Mouse (Mus musculus): ENCODE data around the gene Pde4d. TPM values are rescaled to one million over a fixed set of nuclear protein-coding genes. Genes with fewer than 3 reads are reported as not detected.

The Pde4d gene
- polyA plus RNA-seq, 1 experiment = not detected

DNA sequence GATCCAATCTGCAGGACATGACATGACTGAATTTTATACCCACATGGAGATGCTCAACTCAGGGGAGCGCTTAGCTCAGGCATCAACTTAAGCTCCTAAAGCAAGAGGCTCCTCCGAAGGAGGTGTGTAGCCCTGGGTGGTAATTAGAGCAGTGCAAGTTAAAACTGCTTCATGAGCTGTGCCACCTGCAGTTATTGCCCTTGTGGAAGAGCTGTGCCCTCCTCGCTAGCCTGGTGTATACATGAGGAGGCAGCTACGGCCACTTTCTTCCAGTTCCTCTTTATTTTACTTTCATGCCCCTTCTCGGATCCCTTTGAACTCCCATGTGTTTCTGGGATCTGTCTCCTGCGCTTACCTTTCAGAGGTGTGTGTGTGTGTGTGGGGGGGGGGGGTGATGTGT is 1358.3 kb downstream of the Pde4d start:
- WGBS = 62% methylated on average over 6 of the region's 6 CpGs
- TF ChIP-seq POLR2A (IDR thresholded peaks at IDR 0.05; ENCODE audit: insufficient read depth, low read depth, low read length) = no peak
- no peak for TF ChIP-seq CTCF (IDR thresholded peaks at IDR 0.05; ENCODE audit: insufficient read depth, low read depth, low read length)
- Histone ChIP-seq H3K4me1 (ENCODE audit: control insufficient read depth, insufficient read depth, low read length) (peaks cover 4% of the 10 kb centered on the region; the same call in 1 of the 2 replicates), H3K4me3 (ENCODE audit: insufficient read depth, low read depth, low read length) (no peak overlapping the region), H3K27ac (ENCODE audit: insufficient read depth, low read depth, low read length) (no peak overlapping the region)

DNA sequence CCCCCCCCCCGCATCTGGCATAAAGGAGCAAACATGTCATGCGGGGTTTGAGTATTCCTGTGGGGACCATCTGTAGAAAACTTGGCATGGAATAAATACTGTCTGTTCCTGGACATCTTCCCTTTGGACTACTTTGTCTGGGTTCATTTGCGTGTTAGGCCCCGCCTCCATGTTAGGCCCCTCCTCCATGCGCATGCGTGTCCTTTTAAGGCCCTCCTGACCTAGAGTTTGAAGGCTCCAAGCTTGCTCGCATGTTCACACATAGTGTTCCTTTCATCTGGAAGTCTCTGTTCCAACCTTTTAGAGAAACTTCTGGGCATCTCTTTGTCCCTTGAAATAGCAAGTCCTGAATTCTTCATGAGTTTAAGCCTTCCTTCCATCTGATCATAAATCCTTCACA is 1359.2 kb downstream of the Pde4d start:
- H3K4me3 ChIP-seq (ENCODE audit: insufficient read depth, low read depth, low read length) = no peak overlapping the region
- TF ChIP-seq POLR2A (IDR thresholded peaks at IDR 0.05; ENCODE audit: insufficient read depth, low read depth, low read length) = no peak
- no peak for TF ChIP-seq CTCF (IDR thresholded peaks at IDR 0.05; ENCODE audit: insufficient read depth, low read depth, low read length)
- no peak overlapping the region for H3K27ac ChIP-seq (ENCODE audit: insufficient read depth, low read depth, low read length)
- H3K4me1 ChIP-seq (ENCODE audit: control insufficient read depth, insufficient read depth, low read length) = peaks cover 4% of the 10 kb centered on the region; the same call in 1 of the 2 replicates
- 90% methylated on average over 7 of the region's 7 CpGs for WGBS

DNA sequence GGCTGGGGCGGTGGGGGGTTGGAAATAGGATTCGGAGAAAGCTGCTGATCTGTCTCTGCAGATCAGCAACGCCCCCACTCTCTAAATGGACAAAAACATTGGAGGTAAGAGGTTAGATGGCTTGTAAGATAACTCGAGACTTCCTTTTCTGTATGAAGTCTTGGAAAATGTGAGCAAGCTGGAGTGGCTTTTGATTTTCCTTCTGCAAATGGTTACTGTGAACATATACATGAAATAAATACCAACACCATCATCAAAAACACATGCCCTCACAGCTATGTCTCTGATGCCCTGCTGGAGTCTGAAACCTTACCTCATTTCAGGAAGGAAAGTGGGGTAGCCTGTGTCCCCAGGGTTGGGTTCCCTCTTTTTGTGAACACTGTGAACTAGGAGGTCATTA is 1359.9 kb downstream of the Pde4d start:
- Histone ChIP-seq H3K4me1 (ENCODE audit: control insufficient read depth, insufficient read depth, low read length) (peaks cover 4% of the 10 kb centered on the region; the same call in 1 of the 2 replicates), H3K27ac (ENCODE audit: insufficient read depth, low read depth, low read length) (no peak overlapping the region), H3K4me3 (ENCODE audit: insufficient read depth, low read depth, low read length) (no peak overlapping the region)
- WGBS = 83% methylated on average over 4 of the region's 4 CpGs
- TF ChIP-seq POLR2A (IDR thresholded peaks at IDR 0.05; ENCODE audit: insufficient read depth, low read depth, low read length) (no peak), CTCF (IDR thresholded peaks at IDR 0.05; ENCODE audit: insufficient read depth, low read depth, low read length) (no peak)

DNA sequence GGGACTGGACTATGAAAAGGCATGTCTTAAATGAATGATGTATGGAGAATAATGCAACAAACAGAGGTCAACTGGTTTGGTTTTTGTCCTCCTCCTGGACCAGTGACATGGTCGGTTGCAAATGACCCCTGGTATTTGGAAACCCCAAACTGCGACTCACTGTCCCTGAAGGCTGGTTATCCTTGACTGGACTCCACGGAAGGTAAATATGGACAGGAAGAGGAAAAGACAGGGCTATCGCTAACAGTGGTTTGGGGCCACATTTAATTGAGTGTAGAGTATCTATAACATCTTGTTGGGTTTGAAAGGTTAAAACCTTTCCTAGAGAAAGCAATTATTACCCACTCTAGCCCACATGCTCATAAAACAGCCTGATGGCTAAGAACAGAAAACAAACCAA is 1364.2 kb downstream of the Pde4d start:
- H3K27ac ChIP-seq (ENCODE audit: insufficient read depth, low read depth, low read length) = no peak overlapping the region
- H3K4me1 ChIP-seq (ENCODE audit: control insufficient read depth, insufficient read depth, low read length) = no peaks in the 10 kb centered on the region
- TF ChIP-seq CTCF (IDR thresholded peaks at IDR 0.05; ENCODE audit: insufficient read depth, low read depth, low read length) = no peak
- 93% methylated on average over 4 of the region's 4 CpGs for WGBS
- H3K4me3 ChIP-seq (ENCODE audit: insufficient read depth, low read depth, low read length) = no peak overlapping the region

DNA sequence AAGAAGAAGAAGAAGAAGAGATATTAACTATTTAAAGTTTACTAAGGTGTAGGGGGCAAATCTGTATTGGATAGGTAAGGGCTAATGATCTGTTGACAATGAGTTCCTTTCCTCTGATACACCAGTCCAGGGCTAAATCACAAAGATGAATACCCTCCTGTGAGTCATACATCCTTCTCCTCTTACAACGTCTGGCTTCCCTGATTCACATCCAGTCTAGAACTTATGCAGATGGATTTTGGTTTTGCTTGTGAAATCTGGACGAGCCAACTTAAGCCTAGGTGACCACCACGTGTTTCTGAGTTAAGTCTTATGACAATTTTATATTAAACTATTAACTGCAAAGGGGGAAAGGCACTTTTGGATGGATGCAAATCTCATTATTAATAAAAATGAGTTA is 1369.3 kb downstream of the Pde4d start:
- H3K27ac ChIP-seq (ENCODE audit: insufficient read depth, low read depth, low read length) = no peak overlapping the region
- no peak for TF ChIP-seq POLR2A (IDR thresholded peaks at IDR 0.05; ENCODE audit: insufficient read depth, low read depth, low read length)
- no peak for TF ChIP-seq CTCF (IDR thresholded peaks at IDR 0.05; ENCODE audit: insufficient read depth, low read depth, low read length)
- peaks cover 7% of the 10 kb centered on the region for H3K4me1 ChIP-seq (ENCODE audit: control insufficient read depth, insufficient read depth, low read length)
- 72% methylated on average over 3 of the region's 3 CpGs for WGBS
- H3K4me3 ChIP-seq (ENCODE audit: insufficient read depth, low read depth, low read length) = no peak overlapping the region

DNA sequence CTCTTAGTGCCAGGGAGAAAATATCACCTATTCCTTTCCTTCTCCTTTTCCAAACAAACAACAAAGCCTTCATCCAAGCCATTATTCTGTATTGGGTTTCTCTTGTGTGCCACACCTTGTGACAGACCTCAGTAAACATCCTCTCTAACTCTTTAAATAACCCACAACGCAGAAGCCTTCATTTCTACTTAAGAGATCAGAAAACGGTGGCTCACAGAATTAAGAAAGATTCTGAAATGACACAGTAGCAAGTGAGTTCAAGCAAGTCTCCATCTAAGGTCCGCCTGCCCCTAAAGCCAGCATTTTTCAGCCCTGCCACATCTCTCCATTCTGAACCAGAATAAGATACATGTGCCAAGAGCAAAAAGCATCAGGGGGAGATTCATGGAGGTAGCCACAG is 1370.4 kb downstream of the Pde4d start:
- Histone ChIP-seq H3K4me1 (ENCODE audit: control insufficient read depth, insufficient read depth, low read length) (peaks cover 7% of the 10 kb centered on the region), H3K4me3 (ENCODE audit: insufficient read depth, low read depth, low read length) (no peak overlapping the region), H3K27ac (ENCODE audit: insufficient read depth, low read depth, low read length) (no peak overlapping the region)
- TF ChIP-seq CTCF (IDR thresholded peaks at IDR 0.05; ENCODE audit: insufficient read depth, low read depth, low read length) (no peak), POLR2A (IDR thresholded peaks at IDR 0.05; ENCODE audit: insufficient read depth, low read depth, low read length) (no peak)
- WGBS = 70% methylated on average over 3 of the region's 3 CpGs

DNA sequence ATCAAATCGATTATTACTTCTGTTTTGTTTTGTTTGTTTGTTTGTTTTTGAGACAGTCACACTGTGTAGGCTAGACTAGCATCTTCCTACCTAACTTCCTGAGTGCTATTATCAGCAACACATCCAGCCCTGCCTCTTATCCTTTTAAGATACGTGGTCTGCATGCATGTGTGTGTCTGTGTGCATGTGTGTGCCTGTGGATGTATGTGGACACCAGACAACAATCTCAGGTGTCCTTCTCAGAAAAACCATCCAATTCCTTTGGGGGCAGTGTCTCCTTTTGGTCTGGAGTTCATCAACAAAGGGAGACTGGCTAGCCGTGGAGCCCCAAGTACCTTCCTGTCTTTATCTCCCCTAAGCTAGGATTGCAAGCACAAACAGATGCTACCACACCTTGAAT is 1371.1 kb downstream of the Pde4d start:
- no peak overlapping the region for H3K4me3 ChIP-seq (ENCODE audit: insufficient read depth, low read depth, low read length)
- 76% methylated on average over 3 of the region's 3 CpGs for WGBS
- no peak for TF ChIP-seq POLR2A (IDR thresholded peaks at IDR 0.05; ENCODE audit: insufficient read depth, low read depth, low read length)
- TF ChIP-seq CTCF (IDR thresholded peaks at IDR 0.05; ENCODE audit: insufficient read depth, low read depth, low read length) = no peak
- peaks cover 7% of the 10 kb centered on the region for H3K4me1 ChIP-seq (ENCODE audit: control insufficient read depth, insufficient read depth, low read length)
- H3K27ac ChIP-seq (ENCODE audit: insufficient read depth, low read depth, low read length) = no peak overlapping the region

DNA sequence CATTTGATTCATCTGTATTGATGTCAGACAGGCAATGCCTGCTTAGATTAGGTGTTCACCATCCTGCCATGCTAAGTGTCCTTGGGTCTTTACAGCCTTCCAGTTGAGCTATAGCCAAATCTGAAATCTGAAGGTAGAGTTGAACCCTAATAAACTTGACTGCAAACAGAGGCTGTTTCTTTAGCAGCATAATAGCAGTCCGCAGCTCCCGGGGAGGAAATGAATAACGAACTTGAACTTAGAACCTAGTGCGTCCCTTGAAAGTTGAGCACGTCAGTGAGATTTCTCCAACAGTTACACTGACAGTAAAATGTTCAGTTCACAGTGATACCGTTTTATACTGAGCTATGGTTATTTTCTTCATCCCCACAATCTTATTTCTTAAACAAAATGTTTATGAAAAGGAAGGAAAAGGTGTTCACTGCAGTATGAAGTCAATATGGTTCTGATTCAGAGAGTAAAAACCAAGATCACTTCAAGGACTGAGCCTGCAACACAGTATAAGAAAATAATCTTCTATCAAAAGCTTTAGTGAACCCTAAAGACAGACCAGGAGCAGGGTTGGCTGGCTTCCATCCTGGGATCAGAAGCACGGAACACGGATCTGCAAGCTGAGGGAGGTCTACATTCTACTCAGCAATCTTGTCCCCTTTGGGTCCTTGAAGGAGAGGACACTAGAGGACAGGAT is 1372.1 kb downstream of the Pde4d start:
- peaks cover 7% of the 10 kb centered on the region for H3K4me1 ChIP-seq (ENCODE audit: control insufficient read depth, insufficient read depth, low read length)
- no peak for TF ChIP-seq POLR2A (IDR thresholded peaks at IDR 0.05; ENCODE audit: insufficient read depth, low read depth, low read length)
- no peak for TF ChIP-seq CTCF (IDR thresholded peaks at IDR 0.05; ENCODE audit: insufficient read depth, low read depth, low read length)
- peak overlapping the region; percentile 53 for H3K4me3 ChIP-seq (ENCODE audit: insufficient read depth, low read depth, low read length)
- WGBS = 4% methylated on average over 8 of the region's 8 CpGs
- peak overlapping the region; percentile 100 for H3K27ac ChIP-seq (ENCODE audit: insufficient read depth, low read depth, low read length)

DNA sequence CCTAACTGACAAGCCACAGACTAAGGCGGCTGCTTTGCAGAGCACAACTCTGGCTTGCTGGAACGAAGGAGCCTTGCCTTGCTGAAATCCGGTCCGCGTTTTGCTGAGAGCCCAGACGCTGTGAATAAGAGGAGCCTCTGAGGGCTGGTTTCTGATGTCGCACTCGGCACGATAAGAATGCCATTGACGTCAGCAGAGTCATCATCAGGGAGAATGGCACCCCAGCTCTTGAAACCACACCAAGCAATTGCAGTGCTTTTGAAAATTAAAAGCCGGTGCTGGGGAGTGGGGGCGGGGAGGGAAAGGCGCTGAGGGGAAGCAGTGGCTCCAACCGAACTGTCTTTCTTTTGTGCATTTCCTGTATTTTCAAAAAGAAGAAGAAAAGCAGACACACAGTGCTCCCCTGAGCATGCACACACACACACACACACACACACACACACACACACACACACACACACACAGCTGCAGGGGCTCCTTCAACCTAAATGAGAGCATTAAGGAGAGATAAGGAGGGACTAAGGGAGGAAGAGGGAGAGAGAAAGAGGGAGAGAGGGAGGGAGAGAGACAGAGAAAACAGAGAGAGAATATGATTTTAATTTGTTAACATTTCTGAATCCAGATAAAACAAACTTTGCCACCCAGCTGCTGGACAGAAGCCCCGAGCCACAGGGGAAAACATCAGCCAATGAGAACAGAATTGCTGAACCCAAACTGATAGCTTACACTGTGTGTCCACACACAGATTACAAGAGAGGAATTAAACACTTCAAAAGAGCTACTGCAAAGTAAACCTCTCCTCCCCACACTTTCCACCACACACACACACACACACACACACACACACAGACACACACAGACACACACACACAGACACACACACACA is 1372.9 kb downstream of the Pde4d start:
- H3K27ac ChIP-seq (ENCODE audit: insufficient read depth, low read depth, low read length) = peak overlapping the region; percentile 100
- TF ChIP-seq CTCF (IDR thresholded peaks at IDR 0.05; ENCODE audit: insufficient read depth, low read depth, low read length) (no peak), POLR2A (IDR thresholded peaks at IDR 0.05; ENCODE audit: insufficient read depth, low read depth, low read length) (0 out of 2 replicates have a peak, but pooled peaks have one; percentile 17)
- H3K4me3 ChIP-seq (ENCODE audit: insufficient read depth, low read depth, low read length) = peak overlapping the region; percentile 53
- peaks cover 7% of the 10 kb centered on the region for H3K4me1 ChIP-seq (ENCODE audit: control insufficient read depth, insufficient read depth, low read length)
- WGBS = under 1% methylated on average over 15 of the region's 15 CpGs
